Mouse (Mus musculus): ENCODE data around the gene Ccnh. TPM values are rescaled to one million over a fixed set of nuclear protein-coding genes. Genes with fewer than 3 reads are reported as not detected.
"Not testable (repeated sequence)": the region's sequence is repeated elsewhere in the genome, so short reads cannot be mapped to it uniquely, and the experiment has no call there.

The Ccnh gene
- 13.6 and 16.1 TPM in 2 replicates for polyA plus RNA-seq (2012; rRNA removed)

- peak within 1 kb of the TSS; percentile 78 for H3K4me3 ChIP-seq (ENCODE audit: extremely low read depth, insufficient read depth, insufficient read length)
- no peaks in the 10 kb centered on the region for H3K27me3 ChIP-seq (ENCODE audit: control insufficient read depth, insufficient read depth, low read length)
- 2% methylated on average over 44 of the region's 44 CpGs for WGBS
Measured at GRCm38 (mm10) chr13:85188903-85189643, at the start of gene Ccnh. TSS of gene Ccnh (plus strand) at chr13:85189408.

GRCm38 (mm10) chr13:85143361-85143760, 45.8 kb upstream of the Ccnh start:
- not testable (repeated sequence) for H3K27me3 ChIP-seq (ENCODE audit: control insufficient read depth, insufficient read depth, low read length); H3K4me1 ChIP-seq (ENCODE audit: control insufficient read depth, insufficient read depth, insufficient read length)
- WGBS, result 91% methylated on average over 16 of the region's 16 CpGs

More at GRCm38 (mm10) chr13:85188903-85189643, at the start of gene Ccnh:
- TF ChIP-seq CTCF (IDR thresholded peaks at IDR 0.05; ENCODE audit: extremely low read depth, insufficient read depth, insufficient read length, insufficient replicate concordance) (no peak), POLR2A (IDR thresholded peaks at IDR 0.05; ENCODE audit: low read depth, low read length) (no peak)
- Histone ChIP-seq H3K36me3 (ENCODE audit: control insufficient read depth, insufficient read depth, low read length) (peaks cover 3% of the 10 kb centered on the region; the same call in 1 of the 2 replicates), H3K4me1 (ENCODE audit: control insufficient read depth, insufficient read depth, insufficient read length) (no peaks in the 10 kb centered on the region), H3K27ac (ENCODE audit: insufficient read depth, low read length) (peak within 1 kb of the TSS; percentile 18)
- DNase-seq (ENCODE audit: low read depth in 1 of 2, low spot score in 2 of 2), result peak; percentile 71 to 86

GRCm38 (mm10) chr13:85146471-85146870, 42.7 kb upstream of the Ccnh start:
- TF ChIP-seq CTCF (IDR thresholded peaks at IDR 0.05; ENCODE audit: extremely low read depth, insufficient read depth, insufficient read length, insufficient replicate concordance) (no peak), POLR2A (IDR thresholded peaks at IDR 0.05; ENCODE audit: low read depth, low read length) (no peak)
- Histone ChIP-seq H3K4me1 (ENCODE audit: control insufficient read depth, insufficient read depth, insufficient read length) (no peaks in the 10 kb centered on the region), H3K4me3 (ENCODE audit: extremely low read depth, insufficient read depth, insufficient read length) (no peak overlapping the region), H3K36me3 (ENCODE audit: control insufficient read depth, insufficient read depth, low read length) (no peaks in the 10 kb centered on the region), H3K27me3 (ENCODE audit: control insufficient read depth, insufficient read depth, low read length) (no peaks in the 10 kb centered on the region), H3K27ac (ENCODE audit: insufficient read depth, low read length) (no peak overlapping the region)
- no peak for DNase-seq (ENCODE audit: low read depth in 1 of 2, low spot score in 2 of 2)

More at GRCm38 (mm10) chr13:85143361-85143760, 45.8 kb upstream of the Ccnh start:
- H3K27ac ChIP-seq (ENCODE audit: insufficient read depth, low read length); H3K4me3 ChIP-seq (ENCODE audit: extremely low read depth, insufficient read depth, insufficient read length); H3K36me3 ChIP-seq (ENCODE audit: control insufficient read depth, insufficient read depth, low read length); DNase-seq (ENCODE audit: low read depth in 1 of 2, low spot score in 2 of 2): not testable (repeated sequence)

DNA sequence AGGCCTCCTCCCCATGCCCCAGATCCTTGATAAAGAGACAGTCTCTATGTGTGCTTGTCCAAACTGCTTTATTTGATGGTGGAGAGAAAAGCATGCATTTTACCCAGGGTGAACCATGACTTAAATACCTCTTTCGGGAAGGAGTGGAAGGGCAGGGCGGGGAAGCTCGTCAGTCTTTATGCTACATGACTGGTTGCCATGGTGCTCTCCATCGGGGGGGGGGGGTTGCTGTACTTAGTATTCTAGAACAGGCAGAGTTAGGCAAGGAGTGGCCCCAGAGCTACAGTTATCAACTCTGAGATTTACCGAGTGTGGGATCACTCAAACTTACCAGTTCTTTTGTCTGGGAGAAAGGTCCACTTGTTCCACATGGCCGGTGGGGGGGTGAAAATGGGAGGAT, 34.5 kb upstream of the Ccnh start:
- Histone ChIP-seq H3K4me3 (ENCODE audit: extremely low read depth, insufficient read depth, insufficient read length) (no peak overlapping the region), H3K27me3 (ENCODE audit: control insufficient read depth, insufficient read depth, low read length) (no peaks in the 10 kb centered on the region), H3K27ac (ENCODE audit: insufficient read depth, low read length) (no peak overlapping the region), H3K4me1 (ENCODE audit: control insufficient read depth, insufficient read depth, insufficient read length) (no peaks in the 10 kb centered on the region), H3K36me3 (ENCODE audit: control insufficient read depth, insufficient read depth, low read length) (no peaks in the 10 kb centered on the region)
- DNase-seq (ENCODE audit: low read depth in 1 of 2, low spot score in 2 of 2), result no peak
- TF ChIP-seq POLR2A (IDR thresholded peaks at IDR 0.05; ENCODE audit: low read depth, low read length), result no peak
- TF ChIP-seq CTCF (IDR thresholded peaks at IDR 0.05; ENCODE audit: extremely low read depth, insufficient read depth, insufficient read length, insufficient replicate concordance), result no peak
- WGBS, result 87% methylated on average over 6 of the region's 6 CpGs

- Histone ChIP-seq H3K36me3 (ENCODE audit: control insufficient read depth, insufficient read depth, low read length) (no peaks in the 10 kb centered on the region), H3K27me3 (ENCODE audit: control insufficient read depth, insufficient read depth, low read length) (no peaks in the 10 kb centered on the region), H3K4me1 (ENCODE audit: control insufficient read depth, insufficient read depth, insufficient read length) (no peaks in the 10 kb centered on the region), H3K4me3 (ENCODE audit: extremely low read depth, insufficient read depth, insufficient read length) (no peak overlapping the region), H3K27ac (ENCODE audit: insufficient read depth, low read length) (no peak overlapping the region)
- 72% methylated on average over 2 of the region's 2 CpGs for WGBS
- no peak for DNase-seq (ENCODE audit: low read depth in 1 of 2, low spot score in 2 of 2)
- TF ChIP-seq CTCF (IDR thresholded peaks at IDR 0.05; ENCODE audit: extremely low read depth, insufficient read depth, insufficient read length, insufficient replicate concordance) (no peak), POLR2A (IDR thresholded peaks at IDR 0.05; ENCODE audit: low read depth, low read length) (no peak)
Measured at GRCm38 (mm10) chr13:85159971-85160370, 29.2 kb upstream of the Ccnh start.

DNA sequence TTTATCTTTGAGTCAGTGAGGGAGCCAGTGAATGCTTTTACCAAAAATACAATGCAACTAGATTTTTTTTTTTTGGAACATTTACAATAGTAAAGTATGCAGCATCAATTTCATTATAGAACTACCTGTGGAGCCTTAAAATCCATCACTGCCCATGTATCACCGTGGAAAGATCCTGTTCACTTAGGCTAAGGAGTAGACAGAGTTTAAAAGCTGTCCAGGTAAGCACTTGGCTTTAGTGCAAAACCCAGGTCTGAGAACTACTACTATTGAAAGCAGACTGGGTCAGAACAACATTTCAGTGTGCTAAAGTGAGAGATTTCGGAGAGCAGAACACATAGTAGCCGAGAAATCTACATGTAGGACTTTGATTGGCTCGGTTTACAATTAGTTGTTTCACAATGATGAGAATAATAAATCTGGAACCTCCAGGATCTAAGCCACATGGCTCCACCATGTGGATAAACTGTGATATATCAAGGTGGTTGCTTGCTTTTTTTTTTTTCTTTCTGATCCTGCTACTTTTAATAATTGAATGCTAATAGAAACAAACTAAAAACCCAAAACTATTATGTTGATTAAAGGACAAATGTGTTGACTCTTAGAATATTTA, 24.6 kb upstream of the Ccnh start:
- TF ChIP-seq CTCF (IDR thresholded peaks at IDR 0.05; ENCODE audit: extremely low read depth, insufficient read depth, insufficient read length, insufficient replicate concordance), result no peak
- TF ChIP-seq POLR2A (IDR thresholded peaks at IDR 0.05; ENCODE audit: low read depth, low read length), result no peak
- 34% methylated on average over 4 of the region's 4 CpGs for WGBS
- Histone ChIP-seq H3K4me1 (ENCODE audit: control insufficient read depth, insufficient read depth, insufficient read length) (no peaks in the 10 kb centered on the region), H3K36me3 (ENCODE audit: control insufficient read depth, insufficient read depth, low read length) (no peaks in the 10 kb centered on the region), H3K27ac (ENCODE audit: insufficient read depth, low read length) (no peak overlapping the region), H3K27me3 (ENCODE audit: control insufficient read depth, insufficient read depth, low read length) (no peaks in the 10 kb centered on the region), H3K4me3 (ENCODE audit: extremely low read depth, insufficient read depth, insufficient read length) (no peak overlapping the region)
- DNase-seq (ENCODE audit: low read depth in 1 of 2, low spot score in 2 of 2), result no peak

DNA sequence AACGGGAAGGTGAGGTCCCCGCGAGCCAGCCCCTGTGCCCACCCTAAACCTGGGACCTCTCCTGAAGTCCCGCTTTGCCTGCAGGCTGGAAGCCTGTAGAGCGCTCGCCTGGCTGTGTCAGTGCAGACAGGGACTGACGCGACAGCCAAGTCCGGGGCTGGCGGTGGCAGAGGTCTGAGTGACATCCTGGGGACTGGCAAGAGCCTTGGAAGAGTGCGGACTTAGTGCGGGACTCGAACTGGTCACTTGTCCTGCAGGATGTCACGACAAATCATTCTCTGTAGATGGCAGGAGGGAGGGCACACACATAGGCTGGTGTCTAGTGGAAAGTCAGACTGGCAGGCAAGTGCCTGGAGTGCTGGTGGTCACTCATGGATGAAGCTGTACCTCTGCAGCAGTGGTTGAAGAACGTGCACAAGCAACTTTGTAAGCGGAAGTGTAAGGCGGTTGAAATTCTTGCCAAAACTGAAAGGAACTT, 475 bp downstream of the Ccnh start:
- Histone ChIP-seq H3K4me3 (ENCODE audit: extremely low read depth, insufficient read depth, insufficient read length) (peak overlapping the region; percentile 78), H3K36me3 (ENCODE audit: control insufficient read depth, insufficient read depth, low read length) (peaks cover 3% of the 10 kb centered on the region; the same call in 1 of the 2 replicates), H3K4me1 (ENCODE audit: control insufficient read depth, insufficient read depth, insufficient read length) (no peaks in the 10 kb centered on the region), H3K27me3 (ENCODE audit: control insufficient read depth, insufficient read depth, low read length) (no peaks in the 10 kb centered on the region), H3K27ac (ENCODE audit: insufficient read depth, low read length) (peak overlapping the region; percentile 18)
- WGBS, result under 1% methylated on average over 17 of the region's 17 CpGs
- peak; percentile 33 to 35 for DNase-seq (ENCODE audit: low read depth in 1 of 2, low spot score in 2 of 2)
- TF ChIP-seq CTCF (IDR thresholded peaks at IDR 0.05; ENCODE audit: extremely low read depth, insufficient read depth, insufficient read length, insufficient replicate concordance), result no peak
- no peak for TF ChIP-seq POLR2A (IDR thresholded peaks at IDR 0.05; ENCODE audit: low read depth, low read length)
